Mouse (Mus musculus): ENCODE data around the gene Prim2. TPM values are rescaled to one million over a fixed set of nuclear protein-coding genes. Genes with fewer than 3 reads are reported as not detected.

Gene Prim2
- polyA plus RNA-seq, 1 experiment from 2014 or later: 21.0 TPM

GRCm38 (mm10) chr1:33594966-33595365 lies 74.6 kb downstream of the Prim2 start:
- Histone ChIP-seq H3K36me3 (replicated peaks) (no peaks in the 10 kb centered on the region), H3K4me1 (no peaks in the 10 kb centered on the region), H3K4me3 (no peak overlapping the region), H3K27me3 (replicated peaks) (no peaks in the 10 kb centered on the region), H3K27ac (no peak overlapping the region), H3K9ac (no peak overlapping the region), H3K9me3 (no peaks in the 10 kb centered on the region), H3K4me2 (no peak overlapping the region)
- WGBS: 31% methylated on average over 2 of the region's 2 CpGs
- ATAC-seq (replicated peaks): no peak

GRCm38 (mm10) chr1:33593718-33594388 lies 75.7 kb downstream of the Prim2 start:
- Histone ChIP-seq H3K4me2 (no peak overlapping the region), H3K9me3 (no peaks in the 10 kb centered on the region), H3K9ac (no peak overlapping the region), H3K4me3 (no peak overlapping the region), H3K27me3 (replicated peaks) (no peaks in the 10 kb centered on the region), H3K4me1 (no peaks in the 10 kb centered on the region), H3K27ac (no peak overlapping the region), H3K36me3 (replicated peaks) (no peaks in the 10 kb centered on the region)
- ATAC-seq (replicated peaks): no peak
- 84% methylated on average over 4 of the region's 4 CpGs for WGBS

DNA sequence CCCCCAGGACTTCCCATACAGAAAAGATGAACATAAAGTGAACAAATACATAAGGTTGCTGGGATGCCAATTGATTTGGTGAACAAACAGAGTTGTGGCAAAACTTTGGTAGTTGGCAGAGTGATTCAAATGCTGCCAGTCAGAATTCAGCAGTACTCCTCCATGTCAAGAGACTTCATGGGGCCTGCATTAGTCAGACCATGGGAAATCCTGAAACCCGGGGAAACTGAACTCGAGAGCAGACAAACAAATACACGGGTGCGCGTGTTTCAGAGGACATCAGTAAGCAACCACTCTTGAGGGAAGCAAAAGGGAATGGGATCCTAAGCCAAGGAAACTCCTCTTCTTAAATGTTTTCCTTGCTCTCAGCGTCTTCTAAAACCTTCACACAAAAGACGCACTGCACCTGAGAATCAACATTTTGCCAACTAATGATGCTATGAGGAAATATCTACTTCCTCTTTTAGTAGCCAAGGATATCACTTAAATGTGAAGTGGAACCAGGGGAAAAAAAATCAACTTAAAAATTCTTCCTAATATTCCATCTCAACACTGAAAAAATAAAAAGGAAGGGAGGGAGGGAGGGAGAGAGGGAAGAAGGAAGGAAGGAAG lies 77.5 kb downstream of the Prim2 start:
- Histone ChIP-seq H3K4me1 (no peaks in the 10 kb centered on the region), H3K36me3 (replicated peaks) (no peaks in the 10 kb centered on the region), H3K9ac (no peak overlapping the region), H3K4me2 (no peak overlapping the region), H3K27ac (no peak overlapping the region), H3K4me3 (no peak overlapping the region), H3K9me3 (no peaks in the 10 kb centered on the region), H3K27me3 (replicated peaks) (no peaks in the 10 kb centered on the region)
- no peak for ATAC-seq (replicated peaks)
- 95% methylated on average over 7 of the region's 7 CpGs for WGBS

GRCm38 (mm10) chr1:33590556-33591411 lies 78.8 kb downstream of the Prim2 start:
- H3K4me2 ChIP-seq: no peak overlapping the region
- no peaks in the 10 kb centered on the region for H3K4me1 ChIP-seq
- 72% methylated on average over 8 of the region's 8 CpGs for WGBS
- H3K36me3 ChIP-seq (replicated peaks): no peaks in the 10 kb centered on the region
- no peaks in the 10 kb centered on the region for H3K27me3 ChIP-seq (replicated peaks)
- no peak overlapping the region for H3K27ac ChIP-seq
- H3K4me3 ChIP-seq: no peak overlapping the region
- H3K9ac ChIP-seq: no peak overlapping the region
- ATAC-seq (replicated peaks): no peak; the same call in 1 of the 2 replicates
- H3K9me3 ChIP-seq: no peaks in the 10 kb centered on the region

- Histone ChIP-seq H3K9me3 (no peaks in the 10 kb centered on the region), H3K27ac (no peak overlapping the region), H3K27me3 (replicated peaks) (no peaks in the 10 kb centered on the region), H3K4me2 (no peak overlapping the region), H3K36me3 (replicated peaks) (no peaks in the 10 kb centered on the region), H3K4me1 (no peaks in the 10 kb centered on the region), H3K9ac (no peak overlapping the region), H3K4me3 (no peak overlapping the region)
- WGBS: 81% methylated on average over 2 of the region's 2 CpGs
- ATAC-seq (replicated peaks): no peak
Measured at GRCm38 (mm10) chr1:33589531-33589930, 80.1 kb downstream of the Prim2 start.

DNA sequence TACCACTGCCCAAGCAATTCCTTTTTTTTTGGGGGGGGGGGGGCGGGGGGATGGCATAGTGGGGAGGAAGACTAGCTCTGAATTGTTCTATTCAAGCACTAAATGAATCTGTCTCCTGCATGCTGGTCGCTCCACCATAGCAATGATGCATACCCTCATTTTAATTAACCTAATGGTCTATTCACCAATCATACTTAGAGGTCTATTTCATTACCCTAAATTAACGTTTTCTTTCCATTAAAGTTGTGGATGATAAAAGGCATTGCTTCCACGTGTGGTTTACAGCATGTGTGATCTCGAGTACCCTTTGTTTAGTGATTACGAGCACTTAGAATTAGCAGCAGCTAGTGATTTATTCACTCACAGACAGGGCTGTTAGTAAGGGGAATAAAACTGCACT lies 81.0 kb downstream of the Prim2 start:
- Histone ChIP-seq H3K9me3 (no peaks in the 10 kb centered on the region), H3K27ac (no peak overlapping the region), H3K36me3 (replicated peaks) (no peaks in the 10 kb centered on the region), H3K4me1 (no peaks in the 10 kb centered on the region), H3K27me3 (replicated peaks) (no peaks in the 10 kb centered on the region), H3K4me2 (no peak overlapping the region), H3K4me3 (no peak overlapping the region), H3K9ac (no peak overlapping the region)
- no peak for ATAC-seq (replicated peaks)
- 70% methylated on average over 6 of the region's 6 CpGs for WGBS

DNA sequence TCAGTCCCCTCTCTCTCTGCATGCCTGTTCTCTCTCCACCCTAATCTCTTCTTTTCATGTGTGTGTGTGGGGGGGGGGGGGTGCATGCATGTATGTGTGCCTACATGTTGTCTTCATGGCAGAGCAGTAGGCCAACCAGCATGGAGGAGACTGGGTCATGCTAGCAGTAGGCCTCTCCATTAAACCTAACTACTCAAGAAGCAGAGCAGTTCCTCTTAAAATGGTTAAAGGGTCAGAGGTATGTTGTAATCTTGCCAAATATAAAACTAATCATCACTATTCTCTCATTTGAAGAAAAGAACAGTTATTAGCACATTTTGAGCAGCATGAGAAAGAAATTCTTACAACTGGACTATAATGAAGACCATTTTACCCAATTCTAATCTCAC lies 85.0 kb downstream of the Prim2 start:
- Histone ChIP-seq H3K27me3 (replicated peaks) (no peaks in the 10 kb centered on the region), H3K9me3 (no peaks in the 10 kb centered on the region), H3K27ac (no peak overlapping the region), H3K36me3 (replicated peaks) (no peaks in the 10 kb centered on the region), H3K4me3 (no peak overlapping the region), H3K4me2 (no peak overlapping the region), H3K4me1 (no peaks in the 10 kb centered on the region), H3K9ac (no peak overlapping the region)
- ATAC-seq (replicated peaks): no peak

DNA sequence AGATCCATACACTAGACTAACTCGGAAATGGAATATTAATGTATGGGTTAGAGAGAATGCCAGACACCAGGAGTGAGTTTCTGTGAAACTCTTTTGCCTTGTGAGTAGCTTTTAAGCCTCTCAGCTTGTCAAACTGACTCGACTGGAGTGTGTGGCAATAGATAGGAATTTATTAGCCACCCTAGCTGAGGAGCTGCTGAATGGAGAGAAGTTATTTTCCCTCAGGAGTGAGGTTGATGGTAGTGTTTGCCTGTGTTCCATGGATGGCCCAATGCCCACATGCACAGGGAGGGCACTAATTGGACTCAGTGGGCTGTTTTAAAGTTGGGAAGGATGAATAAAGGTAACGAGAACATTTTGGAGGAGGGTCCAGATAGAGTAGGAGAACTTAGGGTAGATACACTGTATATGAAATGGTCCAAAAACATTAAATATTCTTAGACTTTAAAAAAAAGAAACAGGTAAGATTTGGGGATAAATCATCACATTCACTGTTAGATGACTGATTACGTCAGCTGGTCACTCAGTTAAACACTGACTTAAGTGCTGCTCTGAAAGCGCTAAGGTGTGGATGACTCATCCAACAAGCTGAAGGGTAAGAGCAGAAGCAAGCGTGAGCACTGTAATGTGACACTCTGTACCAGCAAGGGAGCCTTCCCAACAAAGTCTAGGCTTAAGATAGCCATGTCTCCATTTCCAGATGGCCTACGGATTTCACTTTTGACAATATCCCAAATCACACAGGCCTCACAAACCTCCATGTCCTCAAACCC lies 85.6 kb downstream of the Prim2 start:
- Histone ChIP-seq H3K9ac (no peak overlapping the region), H3K4me3 (no peak overlapping the region), H3K4me2 (no peak overlapping the region), H3K9me3 (no peaks in the 10 kb centered on the region), H3K4me1 (no peaks in the 10 kb centered on the region), H3K27me3 (replicated peaks) (no peaks in the 10 kb centered on the region), H3K27ac (no peak overlapping the region), H3K36me3 (replicated peaks) (no peaks in the 10 kb centered on the region)
- ATAC-seq (replicated peaks): no peak
- 88% methylated on average over 7 of the region's 7 CpGs for WGBS

DNA sequence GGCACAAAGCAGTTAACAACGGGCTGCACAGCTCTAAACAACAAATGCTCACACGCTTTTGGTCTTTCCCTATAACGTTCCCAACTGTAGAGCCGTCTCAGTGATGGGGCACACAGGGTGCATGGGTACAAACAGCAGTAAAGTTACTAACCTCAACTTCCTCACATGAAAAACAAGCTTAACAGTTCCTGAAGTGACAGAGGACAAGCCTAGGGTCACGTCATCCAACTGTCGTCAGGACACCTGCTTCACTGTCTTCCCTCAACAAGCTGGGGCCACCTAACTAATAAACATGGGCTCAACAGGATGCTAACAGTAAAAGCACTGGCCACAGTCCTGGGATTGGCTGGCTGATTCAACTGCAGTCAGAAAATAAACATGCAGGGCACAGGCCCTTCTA lies 91.0 kb downstream of the Prim2 start:
- no peaks in the 10 kb centered on the region for H3K36me3 ChIP-seq (replicated peaks)
- H3K4me2 ChIP-seq: no peak overlapping the region
- 78% methylated on average over 6 of the region's 6 CpGs for WGBS
- H3K4me3 ChIP-seq: no peak overlapping the region
- no peaks in the 10 kb centered on the region for H3K27me3 ChIP-seq (replicated peaks)
- no peak overlapping the region for H3K27ac ChIP-seq
- no peaks in the 10 kb centered on the region for H3K4me1 ChIP-seq
- ATAC-seq (replicated peaks): no peak
- H3K9ac ChIP-seq: no peak overlapping the region
- no peaks in the 10 kb centered on the region for H3K9me3 ChIP-seq

- ATAC-seq (replicated peaks): no peak
- H3K27ac ChIP-seq: no peak overlapping the region
- H3K9me3 ChIP-seq: no peaks in the 10 kb centered on the region
- H3K9ac ChIP-seq: no peak overlapping the region
- H3K36me3 ChIP-seq (replicated peaks): no peaks in the 10 kb centered on the region
- H3K27me3 ChIP-seq (replicated peaks): no peaks in the 10 kb centered on the region
- WGBS: 90% methylated on average over 6 of the region's 6 CpGs
- no peak overlapping the region for H3K4me3 ChIP-seq
- no peaks in the 10 kb centered on the region for H3K4me1 ChIP-seq
- no peak overlapping the region for H3K4me2 ChIP-seq
Measured at GRCm38 (mm10) chr1:33574459-33574858, 95.1 kb downstream of the Prim2 start.

DNA sequence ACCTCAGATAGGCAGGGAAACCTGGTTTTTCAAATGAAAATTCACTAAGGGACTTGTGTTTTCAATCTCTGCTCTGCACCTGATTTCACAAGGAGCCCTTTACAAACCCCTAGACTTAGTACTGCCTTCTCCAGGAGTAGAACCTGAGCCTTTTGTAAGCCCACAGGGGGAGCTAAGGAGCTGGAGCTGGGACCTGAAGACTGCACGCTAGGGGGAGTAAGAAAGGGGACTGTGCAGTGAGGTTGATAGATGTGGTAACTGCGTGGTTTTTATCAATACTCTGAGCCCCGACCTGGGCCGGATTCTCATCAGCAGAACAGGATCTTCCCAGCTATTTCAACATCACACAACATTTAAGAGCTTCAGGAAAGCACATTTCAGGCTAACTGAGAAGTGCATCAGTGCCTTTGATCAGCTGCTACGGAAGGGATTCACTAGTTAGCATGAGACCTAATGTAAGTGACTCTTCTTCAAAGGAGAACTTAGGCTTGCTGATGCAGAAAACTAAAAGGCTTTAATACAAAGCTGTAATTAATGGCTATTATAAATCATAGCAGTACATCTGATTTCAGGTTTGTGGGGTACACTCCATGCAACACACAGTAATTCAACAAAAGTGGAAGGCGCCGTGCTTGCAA lies 103.7 kb downstream of the Prim2 start:
- Histone ChIP-seq H3K4me1 (no peaks in the 10 kb centered on the region), H3K27me3 (replicated peaks) (no peaks in the 10 kb centered on the region), H3K4me2 (no peak overlapping the region), H3K9me3 (no peaks in the 10 kb centered on the region), H3K27ac (no peak overlapping the region), H3K36me3 (replicated peaks) (no peaks in the 10 kb centered on the region), H3K4me3 (no peak overlapping the region), H3K9ac (no peak overlapping the region)
- ATAC-seq (replicated peaks): no peak
- WGBS: 54% methylated on average over 7 of the region's 7 CpGs

GRCm38 (mm10) chr1:33564032-33564431 lies 105.6 kb downstream of the Prim2 start:
- WGBS: 86% methylated on average over 6 of the region's 6 CpGs
- H3K27me3 ChIP-seq (replicated peaks): no peaks in the 10 kb centered on the region
- H3K4me2 ChIP-seq: no peak overlapping the region
- H3K36me3 ChIP-seq (replicated peaks): no peaks in the 10 kb centered on the region
- no peak overlapping the region for H3K27ac ChIP-seq
- H3K9ac ChIP-seq: no peak overlapping the region
- no peak overlapping the region for H3K4me3 ChIP-seq
- no peak for ATAC-seq (replicated peaks)
- no peaks in the 10 kb centered on the region for H3K4me1 ChIP-seq
- no peaks in the 10 kb centered on the region for H3K9me3 ChIP-seq
